Mouse (Mus musculus) MEL (cell line): ENCODE data around the gene Rbm12. TPM values are rescaled to one million over a fixed set of nuclear protein-coding genes. Genes with fewer than 3 reads are reported as not detected.

Experiments used
- DNase-seq: peaks from one replicate; pipeline ENCODE4 v3.0.0; 2011; ENCODE audit warnings: low read depth, low spot score
- H3K27ac ChIP-seq: 2 replicates; pipeline ENCODE4 v1.5.1; 2012; ENCODE audit warnings: low read depth, mild to moderate bottlenecking, control low read depth, low read length, moderate library complexity; ENCODE audit not compliant: control insufficient read depth
- H3K27me3 ChIP-seq, 2 experiments: fragments of 150-350 bp in 1 of 2; sonication (generic) in 1 of 2; 2 replicates each; pipeline ENCODE4 v1.6.1; 2012; ENCODE audit warnings: low read length in 2 of 2, mild to moderate bottlenecking in 2 of 2, improper control_type of control experiment in 1 of 2, moderate library complexity in 1 of 2; ENCODE audit not compliant: insufficient read depth in 2 of 2, control insufficient read depth in 1 of 2
- H3K36me3 ChIP-seq, 2 experiments: 2 replicates each; pipeline ENCODE4 v1.6.1; 2012 to 2014; ENCODE audit warnings: low read length in 2 of 2, improper control_type of control experiment in 1 of 2, inconsistent platforms in 1 of 2, mild to moderate bottlenecking in 1 of 2; ENCODE audit not compliant: insufficient read depth in 2 of 2, control insufficient read depth in 1 of 2
- H3K4me1 ChIP-seq, 2 experiments: fragments of 150-350 bp in 1 of 2; sonication (generic) in 1 of 2; 2 replicates each; pipeline ENCODE4 v1.6.1; 2012; ENCODE audit warnings: low read length in 2 of 2, improper control_type of control experiment in 1 of 2, mild to moderate bottlenecking in 1 of 2; ENCODE audit not compliant: insufficient read depth in 2 of 2, control insufficient read depth in 1 of 2
- H3K4me3 ChIP-seq, 2 experiments: fragments of 150-350 bp in 1 of 2; sonication (generic) in 1 of 2; 2 replicates each; pipeline ENCODE4 v1.5.1; 2012; ENCODE audit warnings: low read depth in 2 of 2, low read length in 2 of 2, mild to moderate bottlenecking in 2 of 2, moderate library complexity in 2 of 2, control low read depth in 1 of 2, improper control_type of control experiment in 1 of 2; ENCODE audit not compliant: control insufficient read depth in 1 of 2, insufficient read depth in 1 of 2
- H3K79me2 ChIP-seq: 2 replicates; pipeline ENCODE4 v1.6.1; 2012; ENCODE audit warnings: mild to moderate bottlenecking, low read length, moderate library complexity; ENCODE audit not compliant: control insufficient read depth, poor library complexity, insufficient read depth
- H3K9ac ChIP-seq: 2 replicates; pipeline ENCODE4 v1.6.1; 2012; ENCODE audit warnings: low read depth, mild to moderate bottlenecking, control low read depth, low read length, moderate library complexity; ENCODE audit not compliant: control insufficient read depth, poor library complexity, severe bottlenecking
- H3K9me3 ChIP-seq: fragments of 150-350 bp; sonication (generic); replicated peaks from 2 replicates; pipeline ENCODE4 v1.6.1; 2012; ENCODE audit warnings: mild to moderate bottlenecking, low read length, improper control_type of control experiment, moderate library complexity; ENCODE audit not compliant: insufficient read depth
- CHD1 ChIP-seq: IDR thresholded peaks from 2 replicates; pipeline ENCODE4 v1.6.1; 2012; ENCODE audit warnings: low read depth, mild to moderate bottlenecking, inconsistent platforms, low read length, improper control_type of control experiment
- CHD2 ChIP-seq: IDR thresholded peaks from 2 replicates; pipeline ENCODE4 v1.6.1; 2011; ENCODE audit warnings: low read length, improper control_type of control experiment
- EP300 ChIP-seq, 2 experiments: IDR thresholded peaks; 2 replicates each; pipeline ENCODE4 v1.6.1; 2011; ENCODE audit warnings: improper control_type of control experiment in 2 of 2, low read length in 2 of 2, low read depth in 1 of 2, mild to moderate bottlenecking in 1 of 2
- ETS1 ChIP-seq: IDR thresholded peaks from 2 replicates; pipeline ENCODE4 v1.6.1; 2012; ENCODE audit warnings: low read depth, mild to moderate bottlenecking, inconsistent platforms, low read length, improper control_type of control experiment, moderate library complexity
- GABPA ChIP-seq: IDR thresholded peaks from 2 replicates; pipeline ENCODE4 v1.6.1; 2012; ENCODE audit warnings: low read depth, mild to moderate bottlenecking, inconsistent platforms, low read length, improper control_type of control experiment, moderate library complexity
- GATA1 ChIP-seq: IDR thresholded peaks from 2 replicates; pipeline ENCODE4 v1.6.1; 2011; ENCODE audit warnings: low read depth, low read length, improper control_type of control experiment
- HCFC1 ChIP-seq: IDR thresholded peaks from 2 replicates; pipeline ENCODE4 v1.6.1; 2012; ENCODE audit warnings: low read depth, mild to moderate bottlenecking, inconsistent platforms, low read length, improper control_type of control experiment, moderate library complexity
- KAT2A ChIP-seq: conservative IDR thresholded peaks from 2 replicates; pipeline ENCODE4 v1.6.1; 2012; ENCODE audit warnings: low read depth, low read length, improper control_type of control experiment, inconsistent platforms
- MAFK ChIP-seq: IDR thresholded peaks from 2 replicates; pipeline ENCODE4 v1.6.1; 2011; ENCODE audit warnings: low read depth, mild to moderate bottlenecking, low read length, improper control_type of control experiment, borderline replicate concordance
- MAX ChIP-seq: IDR thresholded peaks from 2 replicates; pipeline ENCODE4 v1.6.1; 2011; ENCODE audit warnings: low read length, improper control_type of control experiment
- MEF2A ChIP-seq: IDR thresholded peaks from 2 replicates; pipeline ENCODE4 v1.6.1; 2014; ENCODE audit warnings: low read depth, mild to moderate bottlenecking, inconsistent platforms, low read length, improper control_type of control experiment; ENCODE audit not compliant: poor library complexity, insufficient replicate concordance, severe bottlenecking; ENCODE audit errors: extremely low read depth
- MXI1 ChIP-seq: IDR thresholded peaks from 2 replicates; pipeline ENCODE4 v1.6.1; 2011; ENCODE audit warnings: mild to moderate bottlenecking, low read depth, low read length, improper control_type of control experiment
- MYB ChIP-seq: IDR thresholded peaks from 2 replicates; pipeline ENCODE4 v1.6.1; 2011; ENCODE audit warnings: mild to moderate bottlenecking, low read depth, low read length, improper control_type of control experiment
- MYC ChIP-seq: IDR thresholded peaks from 2 replicates; pipeline ENCODE4 v1.6.1; 2011; ENCODE audit warnings: low read depth, mild to moderate bottlenecking, low read length, improper control_type of control experiment, moderate library complexity
- POLR2A ChIP-seq, 2 experiments: IDR thresholded peaks; 2 replicates each; pipeline ENCODE4 v1.6.1; 2011 to 2012; ENCODE audit warnings: low read length in 2 of 2, mild to moderate bottlenecking in 2 of 2, control low read depth in 1 of 2, improper control_type of control experiment in 1 of 2, low read depth in 1 of 2, moderate library complexity in 1 of 2; ENCODE audit not compliant: control insufficient read depth in 1 of 2, insufficient read depth in 1 of 2, poor library complexity in 1 of 2
- POLR2AphosphoS2 ChIP-seq: IDR thresholded peaks from 2 replicates; pipeline ENCODE4 v1.6.1; 2011; ENCODE audit warnings: low read length, improper control_type of control experiment
- POLR2AphosphoS5 ChIP-seq: IDR thresholded peaks from 2 replicates; pipeline ENCODE4 v1.6.1; 2012; ENCODE audit warnings: low read depth, borderline replicate concordance, mild to moderate bottlenecking, inconsistent platforms, low read length, moderate library complexity, mixed read lengths
- RAD21 ChIP-seq: IDR thresholded peaks from 2 replicates; pipeline ENCODE4 v1.6.1; 2011; ENCODE audit warnings: mild to moderate bottlenecking, low read depth, low read length, improper control_type of control experiment
- TAL1 ChIP-seq: IDR thresholded peaks from 2 replicates; pipeline ENCODE4 v1.6.1; 2012; ENCODE audit warnings: mild to moderate bottlenecking, inconsistent platforms, low read length, moderate library complexity, mixed read lengths
- UBTF ChIP-seq: IDR thresholded peaks from 2 replicates; pipeline ENCODE4 v1.6.1; 2012; ENCODE audit warnings: low read depth, mild to moderate bottlenecking, inconsistent platforms, low read length, improper control_type of control experiment, moderate library complexity, borderline replicate concordance; ENCODE audit not compliant: insufficient read depth
- USF2 ChIP-seq, 2 experiments: IDR thresholded peaks; 2 replicates each; pipeline ENCODE4 v1.6.1; 2011 to 2012; ENCODE audit warnings: improper control_type of control experiment in 2 of 2, low read length in 2 of 2, borderline replicate concordance in 1 of 2, inconsistent platforms in 1 of 2, low read depth in 1 of 2, mild to moderate bottlenecking in 1 of 2; ENCODE audit not compliant: insufficient read depth in 1 of 2
- ZC3H11A ChIP-seq: IDR thresholded peaks from 2 replicates; pipeline ENCODE4 v1.6.1; 2012; ENCODE audit warnings: low read depth, mild to moderate bottlenecking, inconsistent platforms, low read length, improper control_type of control experiment
- ZKSCAN1 ChIP-seq: IDR thresholded peaks from 2 replicates; pipeline ENCODE4 v1.6.1; 2012; ENCODE audit warnings: low read depth, mild to moderate bottlenecking, inconsistent platforms, low read length, improper control_type of control experiment, moderate library complexity
- ZNF384 ChIP-seq: IDR thresholded peaks from 2 replicates; pipeline ENCODE4 v1.6.1; 2012; ENCODE audit warnings: low read depth, mild to moderate bottlenecking, inconsistent platforms, low read length, improper control_type of control experiment
- polyA plus RNA-seq, 2 experiments: library from polyadenylated mRNA; stranded (reverse) in 1 of 2; unstranded in 1 of 2; fragments of >175 nt in 1 of 2; fragments of >200 nt in 1 of 2; gene quantifications; 2 replicates each; pipeline versions ENCODE4 v1.2.1 to v1.2.4; 2012; ENCODE audit warnings: low replicate concordance in 2 of 2, low read depth in 1 of 2; ENCODE audit not compliant: insufficient read length in 2 of 2, insufficient read depth in 1 of 2, missing spikeins in 1 of 2
- total RNA-seq: library from RNA; depleted of rRNA; stranded (reverse); fragments of 300-350 nt; gene quantifications from 2 replicates; pipeline ENCODE4 v1.2.3, GENCODE M21; 2012

Rbm12 gene
- total and polyA plus RNA-seq, 3 experiments: 13.4 to 42.5 (median 28.8) TPM

- H3K9ac ChIP-seq: no peak overlapping the region
- peaks cover 2 to 6% of the 10 kb centered on the region in 2 experiments; a peak in 3 of 4 replicates for H3K36me3 ChIP-seq
- H3K27me3 ChIP-seq: no peaks in the 10 kb centered on the region
- H3K79me2 ChIP-seq: no peaks in the 10 kb centered on the region; the same call in 1 of the 2 replicates
- H3K4me1 ChIP-seq: no peaks in the 10 kb centered on the region; a peak in 1 of 4 replicates
- no peak for TF ChIP-seq TAL1
- TF ChIP-seq GATA1: no peak
- no peak for TF ChIP-seq MEF2A
- TF ChIP-seq POLR2AphosphoS5: no peak
- TF ChIP-seq CHD1: no peak
- no peak for TF ChIP-seq EP300 (IDR thresholded peaks at IDR 0.05; ENCODE audit: low read depth in 1 of 2, low read length in 2 of 2)
- TF ChIP-seq MYC: no peak
- TF ChIP-seq POLR2AphosphoS2: no peak
- no peak for TF ChIP-seq CHD2
- no peak for TF ChIP-seq ETS1
- no peak for TF ChIP-seq MYB
- TF ChIP-seq ZC3H11A: no peak
- no peak for TF ChIP-seq KAT2A
- no peak for TF ChIP-seq RAD21
- H3K4me3 ChIP-seq: no peak overlapping the region
- H3K27ac ChIP-seq: no peak overlapping the region
- H3K9me3 ChIP-seq: no peaks in the 10 kb centered on the region
- no peak for DNase-seq
These were observed 19.9 kb downstream of the Rbm12 start for GRCm38 (mm10) chr2:156091926-156092325.

- TF ChIP-seq MEF2A (no peak), MAFK (no peak), MYB (no peak), EP300 (IDR thresholded peaks at IDR 0.05; ENCODE audit: low read depth in 1 of 2, low read length in 2 of 2) (no peak), USF2 (IDR thresholded peaks at IDR 0.05; ENCODE audit: borderline replicate concordance in 1 of 2, insufficient read depth in 1 of 2, low read depth in 1 of 2, low read length in 2 of 2) (no peak), HCFC1 (no peak), POLR2AphosphoS2 (no peak), RAD21 (no peak), MXI1 (no peak), MAX (no peak), POLR2A (IDR thresholded peaks at IDR 0.05; ENCODE audit: control insufficient read depth in 1 of 2, insufficient read depth in 1 of 2, low read depth in 1 of 2, low read length in 2 of 2, poor library complexity in 1 of 2) (no peak), GABPA (no peak), MYC (no peak), ZNF384 (no peak), ZKSCAN1 (no peak), UBTF (no peak)
- Histone ChIP-seq H3K79me2 (no peaks in the 10 kb centered on the region; the same call in 1 of the 2 replicates), H3K9me3 (no peaks in the 10 kb centered on the region), H3K4me1 (no peaks in the 10 kb centered on the region; a peak in 1 of 4 replicates), H3K27me3 (no peaks in the 10 kb centered on the region), H3K4me3 (no peak overlapping the region), H3K9ac (no peak overlapping the region), H3K27ac (no peak overlapping the region), H3K36me3 (peaks cover 2% of the 10 kb centered on the region in 2 experiments; a peak in 3 of 4 replicates)
- DNase-seq: no peak
These were observed 22.0 kb downstream of the Rbm12 start for GRCm38 (mm10) chr2:156089799-156090198.
